Mouse (Mus musculus) fat pad, adult 2 months (tissue): ENCODE results near the gene Slc27a4.

Source experiments
- DNase-seq: peaks from one replicate; pipeline ENCODE4 v3.0.0-alpha.2; 2011; ENCODE audit warnings: low read depth, low spot score; ENCODE audit errors: extremely low read depth

Slc27a4 gene

GRCm38 (mm10) chr2:29820025-29820817, 17.8 kb downstream of the Slc27a4 start, which contains the start of gene Urm1:
Gene Urm1 (plus strand): TSS chr2:29820075.
- no peak for DNase-seq

DNA sequence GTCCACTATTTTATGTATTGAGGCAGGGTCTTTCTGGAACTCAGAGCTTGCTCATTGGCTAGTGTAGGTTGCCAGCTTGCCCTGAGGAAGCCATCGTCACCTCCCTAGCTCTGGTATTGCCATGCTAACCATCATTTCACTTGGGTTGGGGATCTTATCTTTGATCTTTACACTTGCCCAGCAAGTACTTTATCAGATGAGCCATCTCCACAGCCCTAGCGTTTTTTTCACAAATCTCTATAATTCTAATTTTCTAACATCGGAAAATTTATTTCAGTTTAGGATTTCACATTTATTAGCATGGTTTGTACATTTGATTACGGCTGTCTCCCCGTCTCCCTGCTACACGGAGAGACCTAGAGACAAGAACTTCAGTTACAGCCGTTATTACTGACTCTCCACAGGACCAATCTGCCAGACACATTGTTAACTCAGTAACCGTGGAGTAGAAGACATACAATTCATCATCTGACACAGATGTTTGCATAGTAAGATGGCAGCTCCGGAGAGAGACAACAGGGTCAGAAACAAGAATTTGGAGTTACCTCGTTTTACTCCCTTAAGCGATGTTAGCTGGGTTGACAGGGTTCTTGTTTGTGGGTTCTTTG, 24.0 kb downstream of the Slc27a4 start:
- no peak for DNase-seq

DNA sequence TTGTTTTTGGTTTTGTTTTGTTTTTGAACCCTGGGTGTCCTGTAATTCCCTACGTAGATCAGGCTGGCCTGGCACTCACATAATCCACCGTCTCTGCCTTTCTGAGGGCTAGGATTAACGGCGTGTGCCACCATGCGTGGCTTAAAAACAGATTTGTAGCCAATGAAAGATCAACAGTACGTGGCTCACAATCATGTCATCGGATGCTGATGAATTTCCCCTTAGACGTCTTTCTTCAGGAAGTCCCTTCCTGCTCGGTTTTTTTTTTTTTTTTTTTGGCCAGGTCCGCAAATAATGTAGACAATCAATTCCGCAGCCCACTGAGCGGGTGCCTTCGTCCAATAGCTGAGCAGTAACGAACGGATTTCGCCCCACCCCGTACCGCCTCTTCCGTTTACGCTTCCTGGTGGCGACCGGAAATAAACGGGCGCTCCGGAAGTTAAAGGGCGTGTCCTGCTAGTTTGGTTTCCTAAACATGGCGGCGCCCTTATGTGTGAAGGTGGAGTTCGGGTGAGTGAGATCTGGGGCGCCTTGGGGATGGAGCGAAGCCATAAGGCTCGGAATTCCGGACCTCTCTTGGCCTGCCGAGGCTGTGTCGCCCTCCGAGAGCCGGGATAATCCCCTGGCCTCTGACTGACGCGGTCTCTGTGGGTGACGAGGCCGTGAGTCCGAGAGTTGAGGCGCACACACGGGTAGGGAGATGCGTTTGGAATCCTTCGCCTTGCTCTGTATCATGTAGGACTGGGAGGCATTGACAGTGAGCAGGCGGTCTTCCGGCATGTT, 24.7 kb downstream of the Slc27a4 start:
- peak; percentile 78 for DNase-seq

- no peak for DNase-seq
Measured at GRCm38 (mm10) chr2:29827709-29828024, 25.2 kb downstream of the Slc27a4 start.

GRCm38 (mm10) chr2:29831106-29831505, 28.7 kb downstream of the Slc27a4 start:
- no peak for DNase-seq

DNA sequence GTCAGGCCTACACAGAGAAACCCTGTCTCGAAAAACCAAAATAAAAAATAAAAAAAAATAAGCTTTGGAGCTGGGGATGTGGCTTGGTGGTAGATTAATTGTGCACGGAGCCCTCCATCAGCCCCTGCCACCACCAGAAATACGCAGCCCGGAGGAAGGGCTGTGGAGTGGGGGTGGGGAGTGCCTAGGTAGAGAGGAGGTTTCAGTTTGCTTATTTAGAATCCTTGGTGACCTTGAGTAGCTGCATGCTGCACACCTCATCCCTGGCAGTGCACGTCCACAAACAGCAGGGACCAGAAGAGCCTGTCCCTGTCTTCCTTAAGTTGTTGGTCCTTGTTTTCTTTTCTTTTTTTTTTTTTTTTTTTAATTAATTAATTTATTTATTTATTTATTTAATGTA, 31.4 kb downstream of the Slc27a4 start:
- no peak for DNase-seq

DNA sequence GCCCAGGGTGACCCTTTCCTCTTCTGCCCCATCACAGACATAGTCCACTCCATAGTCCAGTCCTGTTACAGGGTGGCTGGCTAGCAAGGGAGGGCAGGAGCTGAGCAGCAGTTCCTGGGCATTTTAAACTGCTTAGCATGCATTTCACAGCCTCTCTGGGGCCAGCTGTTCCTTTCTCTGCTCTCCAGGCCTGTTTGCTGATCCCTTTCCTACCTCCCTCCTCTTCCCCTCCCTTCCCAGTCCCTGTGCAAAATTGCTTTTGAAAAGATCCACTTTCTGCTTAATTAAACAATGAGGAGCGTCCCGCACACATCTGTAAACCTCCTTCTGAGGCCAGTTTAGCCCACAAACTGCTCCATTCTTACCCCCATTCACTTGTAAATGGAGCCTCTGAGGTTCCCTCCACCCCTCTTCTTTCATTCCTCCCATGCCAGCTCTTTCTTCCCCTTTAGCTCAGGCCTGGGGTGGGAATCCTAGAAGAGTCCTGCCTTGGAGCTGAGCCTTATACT, 33.0 kb downstream of the Slc27a4 start:
- DNase-seq, result no peak

GRCm38 (mm10) chr2:29839460-29839859, 37.0 kb downstream of the Slc27a4 start:
- DNase-seq, result no peak

- no peak for DNase-seq
Measured at GRCm38 (mm10) chr2:29843231-29844105, 41.0 kb downstream of the Slc27a4 start.

DNA sequence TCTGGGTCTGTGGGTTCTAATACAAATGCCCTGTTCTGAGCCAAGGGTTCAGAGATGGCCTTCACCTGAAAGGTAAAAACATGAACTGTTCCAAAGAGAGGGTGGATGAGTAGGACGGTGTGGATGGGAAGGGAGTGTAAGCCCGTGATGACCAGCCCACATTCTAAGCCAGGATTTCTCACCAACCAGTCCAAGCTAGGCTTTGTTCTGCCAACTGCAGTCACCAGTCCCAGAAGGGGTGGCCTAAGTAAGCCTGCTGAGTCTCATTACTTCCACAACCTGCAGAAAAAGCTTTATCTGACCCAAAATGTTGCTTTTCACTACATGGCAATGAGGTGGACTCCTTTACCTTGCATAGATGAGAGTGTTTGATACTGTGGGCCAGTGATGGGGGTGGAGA, 41.7 kb downstream of the Slc27a4 start:
- DNase-seq, result no peak

DNA sequence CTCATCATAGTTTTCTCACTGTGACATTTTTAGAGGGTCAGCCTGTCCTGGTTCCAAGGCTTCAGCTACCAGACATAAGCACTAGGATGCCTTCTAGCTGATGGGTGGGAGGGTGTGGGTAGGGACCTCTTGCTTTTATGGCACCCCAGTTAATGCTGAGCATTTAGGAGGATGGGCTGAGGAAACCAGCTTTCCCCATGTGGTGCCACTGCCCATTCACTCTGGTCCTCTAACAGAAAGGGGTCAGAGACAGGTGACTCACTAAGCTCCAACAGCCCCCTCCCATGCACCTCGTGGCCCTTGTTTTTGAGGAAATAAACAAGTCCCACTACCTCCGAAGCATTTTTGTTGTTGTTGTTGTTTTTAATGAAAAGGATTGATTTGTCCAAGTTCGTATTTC, 42.2 kb downstream of the Slc27a4 start:
- DNase-seq, result no peak

DNA sequence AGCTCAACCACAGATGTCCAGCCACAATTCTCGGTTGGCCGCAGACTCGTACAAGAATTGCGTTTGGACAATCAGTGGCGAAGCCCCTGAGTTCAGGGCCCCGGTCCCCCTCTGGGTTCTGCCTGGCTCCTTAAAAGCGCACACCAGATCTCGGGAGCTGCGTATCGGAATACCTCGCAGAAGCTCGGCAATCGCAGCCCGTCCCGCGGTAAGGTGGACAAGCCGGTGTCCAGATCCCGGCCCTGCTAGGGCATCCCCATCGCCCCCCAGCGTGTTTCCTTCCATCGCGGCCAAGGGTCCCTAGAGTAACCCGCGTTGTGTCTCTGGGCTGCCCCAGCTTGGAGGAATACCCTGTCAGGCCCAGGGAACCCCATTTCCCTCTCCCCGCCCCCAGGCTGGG, 43.2 kb downstream of the Slc27a4 start:
- no peak for DNase-seq

- no peak for DNase-seq
Measured at GRCm38 (mm10) chr2:29846061-29846853, 43.8 kb downstream of the Slc27a4 start.

- no peak for DNase-seq
Measured at GRCm38 (mm10) chr2:29846911-29847310, 44.5 kb downstream of the Slc27a4 start.

DNA sequence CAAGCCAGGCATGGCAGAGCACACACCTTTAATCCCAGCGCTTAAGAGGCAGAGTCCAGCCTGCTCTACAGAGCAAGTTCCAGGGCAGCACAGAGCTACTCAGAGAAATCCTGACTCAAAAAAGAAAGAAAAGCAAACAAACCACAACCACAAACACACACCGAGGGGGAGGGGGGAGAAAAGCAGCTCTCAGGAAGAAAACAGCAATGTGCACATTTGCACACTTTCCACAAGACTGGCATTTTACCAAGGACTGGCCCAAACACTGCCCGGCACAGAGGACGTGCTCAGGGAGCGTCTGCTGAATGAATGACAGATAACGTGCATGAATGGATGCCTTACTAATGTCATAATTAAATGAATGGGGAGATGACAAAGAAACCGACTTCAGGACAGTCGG, 46.6 kb downstream of the Slc27a4 start:
- no peak for DNase-seq

DNA sequence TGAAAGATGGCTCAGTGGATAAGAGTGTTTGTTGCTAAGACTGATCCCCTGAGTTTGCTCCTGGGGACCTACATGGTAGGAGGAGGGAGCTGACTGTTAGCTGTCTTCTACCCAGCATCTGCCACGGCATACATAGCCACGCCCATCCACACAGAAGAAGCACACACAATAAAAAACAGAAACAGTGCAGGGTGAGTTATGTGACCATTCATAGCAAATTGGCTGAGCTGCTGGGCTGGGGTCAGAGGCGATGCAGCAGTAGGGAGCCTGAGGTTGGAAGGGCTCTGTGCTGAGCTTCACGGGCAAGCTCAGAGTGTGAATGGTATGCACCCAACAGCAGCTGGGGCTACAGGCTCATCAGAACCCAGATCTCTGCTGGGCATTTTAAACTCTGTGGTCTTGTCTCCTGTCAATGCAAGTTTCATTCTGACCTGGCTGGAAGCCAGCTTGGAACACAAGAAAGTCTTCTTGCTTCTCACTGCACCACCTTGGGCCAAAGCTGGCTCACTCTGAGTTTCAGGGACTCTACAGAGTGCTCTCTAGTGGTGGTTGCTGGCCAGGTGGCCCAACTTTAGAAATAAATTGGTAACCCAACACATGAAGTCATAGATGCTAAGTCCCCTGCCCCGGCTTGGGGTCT, 47.5 kb downstream of the Slc27a4 start:
- DNase-seq, result no peak

GRCm38 (mm10) chr2:29852957-29853485, 50.6 kb downstream of the Slc27a4 start:
- DNase-seq, result no peak

- DNase-seq, result no peak
Measured at GRCm38 (mm10) chr2:29853736-29854135, 51.3 kb downstream of the Slc27a4 start.

GRCm38 (mm10) chr2:29855585-29856210, 53.3 kb downstream of the Slc27a4 start:
- no peak for DNase-seq
